Mouse (Mus musculus) T-helper 17 cell (primary cell): ENCODE measurements around the gene Gm20388.

Experiments
- in situ Hi-C, 2 experiments: fragments of 300-600 bp; cut with MboI, MseI; formaldehyde crosslinking; loops; 1 replicate in 1 of 2; 2 replicates in 1 of 2; pipeline ENCODE4 v1.15.1; 2025; ENCODE audit warnings: high pct_unique_total_duplicates in 2 of 2

The Gm20388 gene

GRCm38 (mm10) chr8:122951456-122951855, 3040.8 kb downstream of the Gm20388 start:
- in situ Hi-C loops = loop anchor here in 1 of 2 experiments (5.0 kb wide), 1 partner anchor 34 kb away; no protein-coding TSS in a partner anchor

- in situ Hi-C loops = loop anchor here in 1 of 2 experiments (5.0 kb wide), 1 partner anchor 36 kb away; no protein-coding TSS in a partner anchor
Observed at GRCm38 (mm10) chr8:122953028-122953427, 3042.4 kb downstream of the Gm20388 start.

- in situ Hi-C loops = loop anchor here in 1 of 2 experiments (5.0 kb wide), 1 partner anchor 37 kb away; no protein-coding TSS in a partner anchor
Observed at GRCm38 (mm10) chr8:122954090-122954799, 3043.6 kb downstream of the Gm20388 start.

GRCm38 (mm10) chr8:122955195-122955594, 3044.6 kb downstream of the Gm20388 start:
- in situ Hi-C loops = no loop called here

GRCm38 (mm10) chr8:122955997-122956396, 3045.4 kb downstream of the Gm20388 start:
- in situ Hi-C loops = no loop called here

GRCm38 (mm10) chr8:122960323-122960722, 3049.7 kb downstream of the Gm20388 start:
- in situ Hi-C loops = loop anchor here in 1 of 2 experiments (5.0 kb wide), 1 partner anchor 232 kb away; no protein-coding TSS in a partner anchor

GRCm38 (mm10) chr8:122960932-122961331, 3050.3 kb downstream of the Gm20388 start:
- in situ Hi-C loops = loop anchor here in 1 of 2 experiments (5.0 kb wide), 1 partner anchor 231 kb away; no protein-coding TSS in a partner anchor

- in situ Hi-C loops = loop anchor here in 1 of 2 experiments (5.0 kb wide), 1 partner anchor 231 kb away; no protein-coding TSS in a partner anchor
Observed at GRCm38 (mm10) chr8:122961458-122961857, 3050.8 kb downstream of the Gm20388 start.

GRCm38 (mm10) chr8:122962046-122962445, 3051.4 kb downstream of the Gm20388 start:
- in situ Hi-C loops = loop anchor here in 1 of 2 experiments (5.0 kb wide), 1 partner anchor 230 kb away; no protein-coding TSS in a partner anchor

GRCm38 (mm10) chr8:122966638-122967037, 3056.0 kb downstream of the Gm20388 start:
- in situ Hi-C loops = no loop called here

GRCm38 (mm10) chr8:122968145-122968544, 3057.5 kb downstream of the Gm20388 start:
- in situ Hi-C loops = no loop called here

- in situ Hi-C loops = no loop called here
Observed at GRCm38 (mm10) chr8:122969964-122970620, 3059.5 kb downstream of the Gm20388 start.

GRCm38 (mm10) chr8:122976046-122976445, 3065.4 kb downstream of the Gm20388 start:
- in situ Hi-C loops = no loop called here

GRCm38 (mm10) chr8:122979424-122979823, 3068.8 kb downstream of the Gm20388 start:
- in situ Hi-C loops = no loop called here

- in situ Hi-C loops = no loop called here
Observed at GRCm38 (mm10) chr8:122979865-122980509, 3069.3 kb downstream of the Gm20388 start.

- in situ Hi-C loops = no loop called here
Observed at GRCm38 (mm10) chr8:122981646-122982045, 3071.0 kb downstream of the Gm20388 start.

- in situ Hi-C loops = no loop called here
Observed at GRCm38 (mm10) chr8:122983178-122983942, 3072.7 kb downstream of the Gm20388 start.

- in situ Hi-C loops = no loop called here
Observed at GRCm38 (mm10) chr8:122984175-122984574, 3073.5 kb downstream of the Gm20388 start.

- in situ Hi-C loops = loop anchor here in 1 of 2 experiments (5.0 kb wide), 1 partner anchor 79 kb away; no protein-coding TSS in a partner anchor
Observed at GRCm38 (mm10) chr8:122986501-122987184, 3076.0 kb downstream of the Gm20388 start.

GRCm38 (mm10) chr8:122987255-122987654, 3076.6 kb downstream of the Gm20388 start:
- in situ Hi-C loops = loop anchor here in 1 of 2 experiments (5.0 kb wide), 1 partner anchor 80 kb away; no protein-coding TSS in a partner anchor
